Mouse (Mus musculus): Measurements from ENCODE around the gene Taar6. TPM values are rescaled to one million over a fixed set of nuclear protein-coding genes. Genes with fewer than 3 reads are reported as not detected.

Gene Taar6
- total RNA-seq, 2 experiments from 2014 or later = not detected

DNA sequence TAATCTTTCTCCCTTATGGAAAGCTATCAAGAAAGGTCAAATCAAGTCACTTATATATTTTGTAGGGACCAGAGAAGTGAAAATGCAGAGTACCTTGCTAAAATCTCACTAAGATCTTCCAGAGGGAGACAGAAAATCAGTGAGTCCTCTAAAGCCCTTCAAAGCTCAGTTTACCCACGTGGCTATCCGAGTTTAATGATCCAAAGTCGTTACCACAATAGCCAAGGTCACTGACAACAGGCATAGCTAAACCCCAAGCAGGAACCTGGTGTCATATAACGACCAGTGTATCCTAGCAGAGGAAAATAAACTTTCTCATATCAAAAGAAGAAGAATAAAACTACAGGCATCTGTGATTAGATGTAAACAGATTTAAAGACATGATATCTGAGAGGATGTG, 47.8 kb downstream of the Taar6 start:
- no peak for DNase-seq (ENCODE audit: low spot score)

Other genes with a start within 250 kb of the Taar6 start
- gene Rps12, start 198.4 kb downstream of the Taar6 start, total RNA-seq (2021) = 100 to 1,000 TPM; 183 to 193 TPM
- 1 to 10 TPM; 4.2 to 7.3 TPM for gene Slc18b1, start 188.7 kb downstream of the Taar6 start, total RNA-seq (2021)
- gene Vnn3, start 134.2 kb downstream of the Taar6 start, total RNA-seq (2021) = under 1 TPM in 1 of 2 experiments, not detected in 1; 0.25 TPM
- under 1 TPM; 0.09 to 0.11 TPM for gene Vnn1, start 91.0 kb downstream of the Taar6 start, total RNA-seq (2021)
- not detected for gene Taar1, start 65.3 kb downstream of the Taar6 start, total RNA-seq (2021)
- not detected for gene Taar2, start 47.1 kb downstream of the Taar6 start, total RNA-seq (2021)
- gene Taar3, start 36.1 kb downstream of the Taar6 start, total RNA-seq (2021) = not detected
- not detected for gene Taar4, start 25.2 kb downstream of the Taar6 start, total RNA-seq (2021)
- gene Taar5, start 14.9 kb downstream of the Taar6 start, total RNA-seq (2021) = not detected
- gene Taar7a, start 7.8 kb upstream of the Taar6 start, total RNA-seq (2021) = not detected
- not detected for gene Taar7b, start 14.3 kb upstream of the Taar6 start, total RNA-seq (2021)
- gene Taar7d, start 41.6 kb upstream of the Taar6 start, total RNA-seq (2021) = not detected
- gene Taar7e, start 52.0 kb upstream of the Taar6 start, total RNA-seq (2021) = not detected
- gene Taar7f, start 63.9 kb upstream of the Taar6 start, total RNA-seq (2021) = not detected
- gene Taar8a, start 90.9 kb upstream of the Taar6 start, total RNA-seq (2021) = not detected
- gene Taar8b, start 106.6 kb upstream of the Taar6 start, total RNA-seq (2021) = not detected
- gene Taar8c, start 116.3 kb upstream of the Taar6 start, total RNA-seq (2021) = not detected
- not detected for gene Taar9, start 123.9 kb upstream of the Taar6 start, total RNA-seq (2021)
- 10 to 100 TPM; 21.6 to 25.9 TPM for gene Stx7, start 163.7 kb upstream of the Taar6 start, total RNA-seq (2021)
- gene Moxd1, start 237.9 kb upstream of the Taar6 start, total RNA-seq (2021) = under 1 TPM; 0.55 to 0.59 TPM